ENCODE assay signal across 8 mouse cellular contexts in the genomic region with DNA sequence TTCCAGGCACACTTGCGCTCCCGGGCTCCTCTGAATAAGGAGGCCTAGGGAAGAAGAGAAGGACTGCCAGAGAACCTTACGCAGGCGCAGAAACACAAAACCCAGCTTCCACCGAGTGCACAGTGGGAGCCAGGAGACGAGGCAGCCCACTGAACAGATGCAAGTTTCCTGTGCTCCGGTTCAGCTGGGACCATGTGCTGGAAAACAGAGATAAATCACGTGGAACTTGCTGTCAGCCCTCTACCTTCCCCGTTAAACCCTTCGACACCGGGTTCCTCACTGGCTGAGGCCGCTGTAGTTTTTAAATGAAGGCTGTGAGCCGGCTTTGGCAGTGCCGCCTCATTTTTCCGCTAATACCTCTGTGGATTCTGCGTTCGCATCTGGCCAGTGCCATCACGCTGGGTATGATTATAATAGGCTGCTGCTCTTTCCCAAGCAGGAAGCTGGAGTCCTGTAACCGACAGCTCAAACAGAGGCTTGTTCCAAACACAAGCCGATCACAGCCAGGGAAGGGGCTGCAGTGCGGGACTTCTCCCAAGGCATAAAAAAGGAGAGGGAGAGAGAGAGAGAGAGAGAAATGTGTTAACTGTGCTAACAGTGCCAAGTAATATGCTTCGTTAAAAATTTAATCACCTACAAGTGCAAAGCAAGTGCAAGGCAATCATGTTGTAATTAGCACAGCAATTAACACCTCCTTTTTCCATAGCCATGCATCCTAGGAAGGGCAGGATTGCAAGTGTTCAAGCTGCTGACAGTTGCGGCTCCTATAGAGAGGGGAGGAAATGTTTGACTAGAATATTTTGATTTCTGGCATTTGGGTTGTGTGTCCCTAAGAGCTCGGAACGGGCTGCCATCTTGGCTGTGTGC.
A peak's percentile ranks its signal among the peaks of the same experiment; 100 is the strongest.
DNase-seq lines count a peak whose midpoint lies in the region; ATAC-seq and TF ChIP-seq lines count a peak whose summit lies in the region.

No protein-coding gene starts in this region.

- H3K9ac ChIP-seq in forebrain, postnatal 0 days, result peak overlapping the region; percentile 51
- H3K9ac ChIP-seq in limb, embryonic 14.5 days (ENCODE audit: low read depth, low read length, severe bottlenecking), result peak overlapping the region; percentile 35; the same call in 1 of the 2 replicates

- no peak for TF ChIP-seq POLR2A in limb, embryonic 14.5 days (IDR thresholded peaks at IDR 0.05; ENCODE audit: borderline replicate concordance, extremely low read depth, insufficient read depth, insufficient read length)

- no peaks in the 10 kb centered on the region for H3K27me3 ChIP-seq in forebrain, postnatal 0 days (ENCODE audit: insufficient read depth, low read length)
- no peaks in the 10 kb centered on the region for H3K27me3 ChIP-seq in limb, embryonic 14.5 days (ENCODE audit: control insufficient read depth, insufficient read depth, low read length)

- H3K9me3 ChIP-seq in forebrain, postnatal 0 days (ENCODE audit: low read length), result no peaks in the 10 kb centered on the region
- no peaks in the 10 kb centered on the region for H3K9me3 ChIP-seq in limb, embryonic 14.5 days (ENCODE audit: control insufficient read depth, low read length)

- H3K4me1 ChIP-seq in forebrain, postnatal 0 days (ENCODE audit: insufficient read depth), result 0 out of 2 replicates have a peak, but pooled peaks cover 4% of the 10 kb centered on the region
- no peaks in the 10 kb centered on the region for H3K4me1 ChIP-seq in limb, embryonic 14.5 days (ENCODE audit: control insufficient read depth, insufficient read depth, low read length)

- peak; percentile 1 for DNase-seq in adrenal gland, postnatal 25 days
- DNase-seq in adrenal gland, postnatal 14 days, result no peak
- DNase-seq in 3134 (ENCODE audit: extremely low read depth, insufficient read length, low spot score), result peak; percentile 3
- DNase-seq in forebrain, postnatal 0 days, result peak; percentile 80
- DNase-seq in kidney, postnatal 10 days, result peak; percentile 55
- peak; percentile 53 for DNase-seq in limb, embryonic 14.5 days (ENCODE audit: low spot score)
- DNase-seq in right cerebral cortex, postnatal 36 days (ENCODE audit: low spot score in 2 of 2), result peak; percentile 18 to 26
- no peak for DNase-seq in spleen, adult 12 weeks (ENCODE audit: low spot score)

- no peaks in the 10 kb centered on the region for H3K36me3 ChIP-seq in forebrain, postnatal 0 days (ENCODE audit: insufficient read depth)
- H3K36me3 ChIP-seq in limb, embryonic 14.5 days (ENCODE audit: control insufficient read depth, insufficient read depth, low read length), result no peaks in the 10 kb centered on the region

- H3K4me2 ChIP-seq in forebrain, postnatal 0 days (ENCODE audit: low read depth), result peak overlapping the region; percentile 56
- H3K4me2 ChIP-seq in limb, embryonic 14.5 days (replicated peaks; ENCODE audit: low read depth, low read length, severe bottlenecking), result peak overlapping the region; percentile 50

- ATAC-seq in forebrain, postnatal 0 days, result peak; percentile 91
- peak; percentile 82; the same call in 1 of the 2 replicates for ATAC-seq in limb, embryonic 14.5 days (ENCODE audit: low FRiP score, low read depth)

- H3K4me3 ChIP-seq in forebrain, postnatal 0 days (ENCODE audit: low read depth, low read length), result peak overlapping the region; percentile 40
- peak overlapping the region; percentile 31 for H3K4me3 ChIP-seq in limb, embryonic 14.5 days (replicated peaks; ENCODE audit: low read length)

- TF ChIP-seq CTCF in forebrain, postnatal 0 days (IDR thresholded peaks at IDR 0.05; ENCODE audit: low read depth), result no peak

- H3K27ac ChIP-seq in forebrain, postnatal 0 days (ENCODE audit: low read depth, low read length), result peak overlapping the region; percentile 62
- H3K27ac ChIP-seq in limb, embryonic 14.5 days (replicated peaks; ENCODE audit: low read depth, low read length), result no peak overlapping the region

- WGBS in forebrain, postnatal 0 days, result 14% methylated on average over 25 of the region's 25 CpGs
- WGBS in limb, embryonic 14.5 days, result 22% methylated on average over 25 of the region's 25 CpGs

Comparison
In these comparisons a context has a peak if more than half of its experiments do, and no peak if none do; other contexts are left out.
1. DNase-seq: peak in adrenal gland, postnatal 25 days (single experiment), 3134 (single experiment), forebrain, postnatal 0 days (single experiment), kidney, postnatal 10 days (single experiment), limb, embryonic 14.5 days (single experiment) and right cerebral cortex, postnatal 36 days (2 of 2); none in adrenal gland, postnatal 14 days (single experiment) and spleen, adult 12 weeks (single experiment).